Mouse (Mus musculus) splenic B cell, adult 2 months (primary cell): Measurements from ENCODE around the gene Wdfy3.
"Not testable (repeated sequence)": the region's sequence is repeated elsewhere in the genome, so short reads cannot be mapped to it uniquely, and the experiment has no call there.

Experiments used
- DNase-seq: peaks from one replicate; pipeline ENCODE4 v3.0.0-alpha.2; 2011; ENCODE audit warnings: low read depth, low spot score
- H3K27me3 ChIP-seq: 2 replicates; pipeline ENCODE4 v1.6.1; 2012; ENCODE audit warnings: mild to moderate bottlenecking, low read length, moderate library complexity, mixed read lengths; ENCODE audit not compliant: control insufficient read depth, poor library complexity, insufficient read depth, severe bottlenecking
- H3K36me3 ChIP-seq: 2 replicates; pipeline ENCODE4 v1.6.1; 2012; ENCODE audit warnings: mild to moderate bottlenecking, low read length, moderate library complexity, mixed read lengths; ENCODE audit not compliant: control insufficient read depth, poor library complexity, insufficient read depth, severe bottlenecking

The Wdfy3 gene

DNA sequence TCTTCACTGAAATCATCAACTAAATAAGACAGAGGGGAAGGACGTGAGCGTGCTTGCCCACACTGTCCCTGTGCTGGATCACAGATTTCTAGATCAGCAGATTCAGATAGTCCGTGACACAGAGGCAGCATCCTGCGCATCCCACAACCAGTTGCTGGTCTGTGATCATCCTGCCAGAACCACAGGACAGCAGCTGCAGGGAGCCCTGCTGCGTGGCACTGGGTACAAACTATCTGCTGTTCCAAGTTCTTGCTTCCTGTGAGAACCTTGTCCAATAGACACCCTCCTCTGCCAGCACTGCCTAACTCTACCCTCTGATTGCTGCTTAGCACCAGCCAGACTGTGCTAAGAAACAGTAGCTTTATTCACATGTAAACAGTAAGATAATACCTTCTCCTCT lies 150.2 kb downstream of the Wdfy3 start:
- H3K36me3 ChIP-seq, result no peaks in the 10 kb centered on the region
- DNase-seq, result no peak
- no peaks in the 10 kb centered on the region for H3K27me3 ChIP-seq

DNA sequence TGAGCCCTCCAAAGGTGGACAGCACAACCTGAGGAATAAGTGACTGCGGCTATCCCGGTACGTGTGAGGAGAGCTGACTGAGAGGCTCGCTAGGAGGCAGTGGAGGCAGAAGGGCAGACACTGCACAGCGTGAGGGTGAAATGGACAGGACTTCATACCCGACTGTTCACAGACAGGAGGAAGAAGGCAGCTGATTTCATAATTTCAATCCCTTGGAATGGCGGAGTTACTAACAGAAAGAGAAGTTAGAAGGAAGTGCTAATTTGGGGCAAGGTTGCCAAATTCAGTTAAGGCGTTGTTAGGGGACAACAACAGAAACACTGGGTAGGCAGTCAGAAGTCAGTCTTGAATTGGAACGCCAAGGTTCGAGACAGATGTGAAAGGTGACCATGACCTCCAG lies 160.3 kb downstream of the Wdfy3 start:
- no peak for DNase-seq
- Histone ChIP-seq H3K27me3 (no peaks in the 10 kb centered on the region), H3K36me3 (no peaks in the 10 kb centered on the region)

DNA sequence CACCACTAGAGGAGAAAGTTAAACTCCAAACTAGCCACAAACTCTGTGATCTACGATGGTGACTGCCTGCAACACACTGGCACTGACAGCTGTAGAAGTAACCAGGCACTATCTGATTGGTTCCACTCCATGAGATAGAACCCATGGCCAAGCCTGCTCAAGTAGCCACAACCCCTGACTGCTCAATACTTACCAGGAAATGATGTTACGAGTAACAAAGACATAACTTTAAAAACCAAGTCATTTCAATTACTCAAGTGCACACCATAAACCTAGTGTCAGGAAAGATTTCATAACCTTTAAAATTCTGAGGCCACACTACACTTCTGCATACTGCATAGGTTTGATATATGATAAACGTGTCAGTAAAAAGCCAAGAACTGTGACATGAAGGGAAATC lies 164.1 kb downstream of the Wdfy3 start:
- H3K36me3 ChIP-seq, result no peaks in the 10 kb centered on the region
- no peak for DNase-seq
- H3K27me3 ChIP-seq, result no peaks in the 10 kb centered on the region

DNA sequence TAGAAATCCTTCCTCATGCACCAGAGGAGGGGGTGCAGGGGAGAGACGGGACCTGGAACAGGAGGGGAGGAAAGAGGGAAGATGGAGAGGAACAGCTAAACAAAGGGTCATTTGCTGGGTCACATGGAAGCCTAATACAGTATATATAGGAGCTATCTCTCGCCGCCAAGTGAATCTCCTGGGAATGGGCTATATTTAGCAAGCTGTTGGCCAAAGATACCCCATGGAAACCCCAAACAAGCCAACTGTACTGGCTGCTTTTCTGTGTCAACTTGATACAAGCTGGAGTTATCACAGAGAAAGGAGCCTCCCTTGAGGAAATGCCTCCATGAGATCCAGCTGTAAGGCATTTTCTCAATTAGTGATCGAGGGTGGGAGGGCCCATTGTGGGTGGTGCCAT lies 164.9 kb downstream of the Wdfy3 start:
- not testable (repeated sequence) for H3K27me3 ChIP-seq, DNase-seq, H3K36me3 ChIP-seq

DNA sequence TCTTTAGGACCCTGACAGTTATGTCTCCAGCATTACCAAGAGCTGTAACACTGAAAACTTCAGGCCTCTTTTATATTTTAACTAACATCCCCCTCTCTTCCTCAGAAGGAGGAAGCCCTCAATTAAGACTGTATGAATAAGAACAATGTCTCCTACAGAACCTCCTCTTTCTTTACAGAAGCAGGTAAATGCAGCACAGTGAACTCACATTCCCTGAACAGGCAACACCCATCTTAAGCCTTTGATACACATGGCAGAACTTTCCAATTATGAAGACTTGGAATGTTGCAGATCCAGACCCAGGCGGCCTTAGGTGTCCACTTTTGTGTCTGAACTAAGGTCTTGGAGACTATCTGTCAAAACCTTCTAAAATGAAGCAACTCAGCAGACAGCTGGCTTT lies 167.0 kb downstream of the Wdfy3 start:
- Histone ChIP-seq H3K27me3 (no peaks in the 10 kb centered on the region), H3K36me3 (no peaks in the 10 kb centered on the region)
- no peak for DNase-seq

DNA sequence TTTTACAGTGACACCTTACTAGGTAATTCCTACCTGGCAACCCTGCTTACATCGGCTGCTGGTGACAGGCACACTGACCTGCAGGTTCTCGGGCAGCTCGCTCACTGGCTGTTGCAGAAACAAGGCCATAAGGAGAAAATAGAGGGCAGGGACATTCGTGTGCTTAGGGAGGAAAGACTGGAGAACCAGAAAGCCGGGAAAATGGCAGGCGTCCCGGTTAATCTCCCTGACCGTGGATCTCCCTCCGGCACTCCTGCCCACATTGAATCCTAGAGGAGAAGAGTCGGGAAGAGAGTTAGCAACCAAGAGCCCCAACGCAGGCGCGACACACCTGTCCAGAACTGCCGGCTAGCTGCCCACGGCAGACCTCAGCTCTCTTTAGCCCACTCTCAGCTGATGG lies 169.7 kb downstream of the Wdfy3 start:
- no peaks in the 10 kb centered on the region for H3K27me3 ChIP-seq
- no peaks in the 10 kb centered on the region for H3K36me3 ChIP-seq
- DNase-seq, result no peak

DNA sequence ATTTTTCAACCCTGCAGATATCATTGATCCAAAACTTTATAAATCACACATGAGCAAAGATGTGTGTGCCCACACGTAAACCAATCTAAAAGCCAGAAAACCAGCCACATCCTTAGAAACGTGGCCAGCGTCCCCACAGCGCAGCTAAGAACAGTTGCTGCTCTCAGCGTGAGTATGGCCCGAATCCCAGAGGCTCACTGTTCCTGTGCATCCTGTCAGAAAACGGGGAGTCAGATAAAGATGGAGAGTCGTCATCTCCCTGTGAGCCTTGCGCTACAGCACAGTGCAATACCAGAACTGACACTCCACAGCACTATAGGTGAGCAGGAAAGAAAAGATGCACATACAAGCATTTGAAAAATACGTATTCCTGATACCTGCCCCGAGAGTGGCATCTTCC lies 172.9 kb downstream of the Wdfy3 start:
- H3K36me3 ChIP-seq, result no peaks in the 10 kb centered on the region
- no peak for DNase-seq
- H3K27me3 ChIP-seq, result no peaks in the 10 kb centered on the region

DNA sequence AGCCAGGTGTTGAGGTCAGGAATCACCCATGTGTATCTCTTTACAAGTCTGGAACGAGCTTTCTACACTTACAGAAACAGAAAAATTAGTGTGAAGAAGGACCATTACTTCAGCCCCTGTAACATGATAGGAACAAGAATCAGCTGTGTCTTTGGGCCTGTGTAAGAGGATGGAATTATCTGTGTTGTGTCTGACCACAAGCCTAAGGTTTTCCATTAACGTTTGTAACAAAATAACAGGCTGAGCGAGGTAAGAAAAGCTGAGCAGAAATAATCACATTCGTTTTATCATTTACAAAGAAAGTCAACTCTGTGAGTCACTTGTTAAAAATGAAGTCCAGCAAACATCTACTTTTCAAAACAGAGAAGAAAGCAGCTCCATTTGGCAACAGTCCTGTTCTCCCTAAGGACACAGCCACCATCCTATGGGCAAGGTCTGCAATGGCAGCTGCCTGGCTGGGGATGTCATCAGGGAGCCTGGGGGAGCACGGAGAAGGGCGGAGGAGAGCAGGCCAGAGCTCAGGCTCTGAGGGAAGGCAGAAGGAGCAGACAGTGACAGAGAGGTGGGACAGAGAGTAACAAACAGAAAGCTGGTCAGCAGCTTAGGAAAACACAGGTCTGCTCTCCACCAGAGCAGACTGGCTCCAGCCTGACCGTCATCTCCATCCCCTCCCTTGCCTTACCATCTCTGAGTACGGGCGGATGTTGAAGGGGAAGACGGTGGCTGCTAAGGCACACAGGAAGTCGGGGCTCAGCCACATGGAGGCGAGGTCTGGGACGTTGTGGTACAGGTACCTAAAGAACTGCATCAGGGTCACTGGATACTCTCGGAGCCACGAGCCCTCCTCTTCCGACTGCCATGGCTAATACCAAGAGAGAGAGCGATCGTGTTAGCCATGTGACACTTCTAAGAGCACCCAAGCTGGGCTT lies 173.7 kb downstream of the Wdfy3 start:
- Histone ChIP-seq H3K36me3 (no peaks in the 10 kb centered on the region), H3K27me3 (no peaks in the 10 kb centered on the region)
- no peak for DNase-seq

DNA sequence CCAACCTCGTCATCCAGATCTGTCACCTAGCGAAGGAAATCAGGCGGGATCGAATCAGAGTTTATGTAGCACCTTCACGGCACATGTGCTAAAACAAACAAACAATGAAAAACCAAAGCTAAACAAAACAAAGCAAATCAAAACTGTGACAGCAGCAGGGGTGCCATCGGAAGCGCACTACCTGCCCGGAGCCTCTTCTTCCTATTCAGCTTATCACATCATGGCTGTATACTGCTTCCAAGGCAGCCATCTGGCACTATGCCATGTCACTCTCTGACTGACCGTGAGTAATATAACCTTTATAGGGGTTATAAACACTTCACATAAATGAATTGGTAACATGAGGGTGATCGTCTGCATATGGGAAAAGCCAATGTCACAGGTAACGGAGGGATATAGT lies 174.6 kb downstream of the Wdfy3 start:
- no peaks in the 10 kb centered on the region for H3K36me3 ChIP-seq
- DNase-seq, result no peak
- H3K27me3 ChIP-seq, result no peaks in the 10 kb centered on the region

DNA sequence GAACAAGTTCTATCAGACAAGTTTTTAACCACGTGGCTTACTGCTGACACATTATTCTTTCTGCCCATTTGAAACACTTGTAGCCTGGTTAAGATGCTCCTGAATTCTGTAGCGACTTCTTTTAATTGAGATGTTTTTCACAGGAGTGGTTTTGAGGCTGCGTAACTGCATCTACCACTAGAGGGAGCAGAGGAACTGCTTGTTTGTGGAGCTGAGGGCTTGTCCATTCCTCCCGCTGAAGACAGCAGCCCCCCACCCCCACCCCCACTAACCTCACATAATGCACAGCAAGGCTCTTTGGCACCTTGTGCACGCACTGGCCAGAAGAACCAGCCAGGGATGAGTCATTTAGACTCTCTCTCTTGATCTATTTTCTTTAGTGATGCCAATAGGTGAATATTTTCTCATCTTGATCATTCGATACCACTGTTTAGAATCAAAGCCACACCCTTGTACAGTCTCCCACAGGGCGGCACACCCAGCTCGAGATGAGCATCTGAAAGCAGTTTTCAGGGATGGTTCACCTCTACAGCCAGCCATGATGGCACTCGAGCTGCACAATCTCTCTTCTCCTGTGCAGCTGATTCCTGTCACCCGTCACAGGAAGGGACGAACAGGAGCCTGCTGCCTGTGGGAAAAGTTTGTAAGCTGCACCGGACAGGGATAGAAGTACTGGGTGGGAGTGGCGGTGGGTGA lies 175.8 kb downstream of the Wdfy3 start:
- H3K36me3 ChIP-seq, result no peaks in the 10 kb centered on the region
- no peaks in the 10 kb centered on the region for H3K27me3 ChIP-seq
- peak; percentile 40 for DNase-seq

DNA sequence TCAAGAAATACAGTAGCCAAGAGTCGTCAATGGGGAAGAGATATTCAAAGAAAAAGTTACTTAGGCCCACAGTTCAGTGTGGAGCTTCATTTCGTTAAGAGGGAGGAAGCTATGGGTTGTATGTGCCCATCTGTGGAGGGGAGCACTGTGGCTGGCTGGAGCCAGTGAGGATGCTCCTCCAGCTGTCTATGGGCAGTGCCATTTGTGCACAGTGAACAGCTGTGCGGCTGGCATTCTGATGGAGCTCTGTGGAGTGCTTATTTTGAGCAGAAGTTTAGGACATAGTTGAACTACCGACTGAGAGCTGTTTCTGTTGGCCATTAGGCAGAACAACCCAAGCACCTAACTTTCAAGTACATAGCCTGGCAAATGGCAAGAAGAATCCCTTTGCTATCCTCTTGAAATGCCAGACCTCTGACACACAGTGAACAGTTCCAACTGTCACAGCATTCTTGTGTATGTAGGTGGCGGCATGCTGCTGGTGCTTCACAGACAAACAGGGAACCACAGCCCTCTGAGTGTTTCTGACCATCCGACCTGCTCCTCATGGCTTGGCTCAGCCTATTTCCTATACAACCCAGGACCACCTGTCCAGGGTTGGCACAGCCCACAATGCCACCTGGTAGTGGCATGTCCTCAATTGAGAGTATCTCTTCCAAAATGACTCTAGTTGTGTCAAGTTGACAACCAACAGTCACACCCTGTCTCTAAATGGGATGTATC lies 177.9 kb downstream of the Wdfy3 start:
- DNase-seq, result no peak

DNA sequence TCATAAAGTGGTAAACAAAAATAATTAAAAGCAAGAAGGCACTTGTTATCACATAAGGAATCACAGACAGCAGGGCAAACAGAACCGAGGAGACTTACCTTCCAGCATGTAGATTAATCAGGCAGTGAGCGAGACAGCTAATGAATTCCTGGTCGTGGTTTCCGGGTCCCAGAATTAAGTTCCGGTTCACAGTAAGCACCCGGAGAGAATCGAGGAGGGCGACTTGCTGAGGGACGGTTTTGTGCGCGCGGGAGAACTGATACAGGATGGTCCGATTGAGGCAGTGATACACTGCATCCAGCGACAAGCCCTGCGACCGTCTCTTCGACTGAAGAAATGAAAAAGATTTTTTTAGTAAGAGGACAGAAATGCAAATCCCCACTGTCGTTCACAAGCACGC lies 181.7 kb downstream of the Wdfy3 start:
- H3K27me3 ChIP-seq, result no peaks in the 10 kb centered on the region
- no peaks in the 10 kb centered on the region for H3K36me3 ChIP-seq
- DNase-seq, result no peak

More for the DNA sequence above, 177.9 kb downstream of the Wdfy3 start:
- Histone ChIP-seq H3K27me3 (no peaks in the 10 kb centered on the region), H3K36me3 (no peaks in the 10 kb centered on the region)

DNA sequence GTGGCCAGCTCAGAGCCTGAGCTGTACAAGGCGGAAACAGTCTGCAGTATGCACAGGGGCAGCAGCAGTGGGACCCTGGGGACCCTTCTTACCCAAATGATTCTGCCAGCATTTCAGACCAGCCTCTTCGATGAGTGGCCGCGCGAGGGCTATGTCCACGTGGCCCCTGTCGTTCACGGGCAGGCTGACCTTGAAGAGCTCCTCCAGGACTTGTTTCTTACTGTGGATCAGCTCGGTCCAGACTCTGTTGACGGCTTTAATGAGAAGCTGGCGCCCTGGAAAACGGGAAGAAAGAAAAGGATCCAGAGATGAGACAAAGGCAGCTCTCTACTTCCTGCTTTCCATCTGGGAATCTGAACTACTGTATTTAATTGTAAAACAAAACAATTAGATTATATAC lies 184.7 kb downstream of the Wdfy3 start:
- no peak for DNase-seq
- no peaks in the 10 kb centered on the region for H3K36me3 ChIP-seq
- H3K27me3 ChIP-seq, result no peaks in the 10 kb centered on the region

DNA sequence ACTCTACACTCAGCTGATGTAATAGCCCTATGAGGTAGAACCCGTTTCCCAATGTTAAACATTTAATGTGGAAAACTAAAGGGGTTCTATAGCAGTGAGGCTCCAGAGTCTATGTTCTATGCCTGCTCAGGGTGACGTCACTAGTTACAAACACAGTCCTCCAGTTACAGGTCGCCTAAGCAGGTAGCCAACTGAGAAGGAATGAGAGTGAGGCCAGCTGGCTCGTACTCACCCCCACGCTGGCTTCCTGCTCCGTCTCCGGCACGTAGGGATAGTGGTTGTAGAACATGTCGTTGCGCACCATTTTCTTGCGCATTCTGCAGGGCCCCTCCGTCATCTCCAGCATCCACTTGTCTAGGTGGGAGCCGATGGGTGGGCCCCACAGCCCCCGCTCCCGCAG lies 187.5 kb downstream of the Wdfy3 start:
- DNase-seq, result no peak
- Histone ChIP-seq H3K36me3 (no peaks in the 10 kb centered on the region), H3K27me3 (no peaks in the 10 kb centered on the region)

DNA sequence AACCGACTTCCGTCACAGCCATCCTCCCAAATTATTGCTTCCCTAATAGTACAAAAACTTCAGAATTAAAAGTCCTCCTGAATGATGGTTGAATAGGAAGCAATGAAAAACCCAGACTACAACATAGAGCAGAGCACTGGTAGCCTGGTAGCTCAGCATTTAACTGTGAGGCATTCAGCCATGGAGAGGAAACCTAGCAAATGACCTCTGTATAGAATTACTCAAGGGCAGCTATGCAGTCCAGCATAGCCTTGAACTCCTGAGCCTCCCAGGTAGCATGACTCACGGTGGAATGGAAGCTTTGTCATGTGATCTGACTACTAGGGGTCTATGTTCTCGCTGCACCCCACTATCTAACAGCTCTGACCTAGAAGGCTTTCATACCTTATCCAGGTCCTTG lies 189.8 kb downstream of the Wdfy3 start:
- H3K27me3 ChIP-seq, result no peaks in the 10 kb centered on the region
- H3K36me3 ChIP-seq, result no peaks in the 10 kb centered on the region
- DNase-seq, result no peak
